Mouse (Mus musculus) lung, postnatal 25 days (tissue): ENCODE measurements around the gene Gtf3c5.

Experiments used
- DNase-seq: peaks from one replicate; pipeline ENCODE4 v3.0.0; 2022; ENCODE audit warnings: low spot score

Gtf3c5 gene

DNA sequence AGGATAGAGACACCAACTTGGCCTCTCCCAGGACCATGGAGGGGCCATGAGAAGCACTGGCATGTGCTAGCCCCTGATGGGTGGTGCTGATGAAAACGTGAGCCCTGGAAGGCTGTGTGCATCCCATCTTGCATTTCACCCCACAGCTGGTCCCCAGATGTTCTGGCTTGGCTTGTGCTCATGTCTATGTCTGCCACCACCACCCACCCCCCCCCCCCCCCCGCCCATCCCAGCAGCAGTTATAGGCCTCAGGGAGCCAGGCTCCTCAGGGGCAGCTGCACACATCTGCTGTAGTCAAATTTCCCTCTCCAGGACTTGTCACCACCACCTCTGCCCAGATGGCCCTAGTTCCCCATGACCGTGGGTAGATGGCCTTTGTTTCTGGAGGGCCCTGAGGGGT, 13.6 kb downstream of the Gtf3c5 start:
- no peak for DNase-seq

DNA sequence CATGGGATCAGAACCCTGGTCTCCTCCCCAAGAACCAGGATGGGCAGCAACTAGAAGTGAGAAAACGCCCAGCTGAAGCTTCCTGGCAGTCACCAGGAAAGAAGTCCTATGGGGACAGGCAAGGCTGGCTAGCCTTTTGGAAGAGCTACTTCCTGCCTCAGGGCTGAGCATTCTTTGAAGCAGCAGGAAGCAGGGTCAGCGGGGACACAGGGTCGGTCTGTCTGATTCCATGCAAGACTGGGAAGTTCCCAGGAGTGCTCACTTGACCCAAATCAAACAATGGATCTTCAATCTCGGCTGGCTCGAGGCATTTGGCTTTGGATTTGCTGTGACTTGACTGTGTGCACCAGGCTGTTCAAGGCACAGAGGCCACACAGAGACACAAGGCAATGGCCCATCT, 17.0 kb downstream of the Gtf3c5 start:
- no peak for DNase-seq

DNA sequence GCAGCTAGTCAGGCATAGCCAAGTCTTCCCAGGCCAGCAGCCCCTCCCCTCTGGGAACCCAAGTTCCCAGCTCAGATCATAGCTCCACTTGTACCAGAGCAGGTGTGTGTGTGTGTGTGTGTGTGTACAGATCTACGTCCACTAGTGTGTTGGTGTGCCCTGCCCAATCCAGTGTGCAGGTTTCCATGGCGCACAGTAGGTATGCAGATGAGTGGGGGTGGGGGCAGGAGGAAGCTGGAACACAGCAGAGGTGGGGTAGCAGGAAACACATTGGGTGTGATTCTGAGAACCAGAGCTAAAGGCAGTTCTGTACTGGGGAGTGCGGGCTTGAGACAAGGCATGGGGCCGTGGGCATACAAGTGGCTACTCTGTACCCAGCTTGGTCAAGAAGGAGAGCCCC, 19.2 kb downstream of the Gtf3c5 start:
- DNase-seq: no peak

DNA sequence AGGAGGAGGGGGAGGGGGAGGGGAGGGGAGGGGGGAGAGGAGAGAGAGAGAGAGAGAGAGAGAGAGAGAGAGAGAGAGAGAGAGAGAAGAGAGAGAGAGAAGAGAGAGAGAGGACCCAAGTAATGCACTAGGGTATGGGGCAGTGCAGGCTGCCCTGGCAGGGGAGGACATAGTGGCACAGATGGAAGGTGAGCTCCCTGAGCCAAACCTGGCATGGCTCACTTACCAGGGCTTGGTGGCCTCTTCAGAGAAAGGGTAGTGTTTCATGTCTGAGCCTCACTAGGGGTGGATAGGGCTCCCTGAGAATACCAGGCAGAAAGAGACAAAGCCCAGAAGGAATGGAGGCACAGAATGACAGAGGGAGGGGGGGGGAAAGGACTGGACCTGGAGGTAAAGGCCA, 19.7 kb downstream of the Gtf3c5 start:
- DNase-seq: no peak

DNA sequence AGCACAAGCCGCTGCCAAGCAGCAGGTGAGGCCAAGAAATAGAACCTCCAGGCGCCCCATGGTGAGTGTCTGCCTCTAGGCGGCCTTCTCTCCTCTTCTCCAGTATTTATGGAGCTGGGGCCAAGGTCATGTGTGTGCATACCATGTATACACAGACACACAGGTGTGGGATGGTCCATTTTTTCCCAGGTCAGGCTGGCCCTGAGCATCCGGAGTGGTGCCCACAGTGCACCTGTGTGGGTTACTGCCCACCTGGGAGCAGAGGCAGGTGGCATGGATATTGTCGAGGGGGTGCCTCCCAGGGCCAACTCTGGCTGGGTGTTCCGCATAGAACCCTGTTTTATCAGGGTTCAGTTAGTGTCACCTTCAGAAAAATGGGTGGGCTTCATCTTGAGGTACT, 20.2 kb downstream of the Gtf3c5 start, which contains the start of gene Cel:
Gene Cel (minus strand): TSS at position 101 of the 400 bp plus-strand sequence.
- no peak for DNase-seq

DNA sequence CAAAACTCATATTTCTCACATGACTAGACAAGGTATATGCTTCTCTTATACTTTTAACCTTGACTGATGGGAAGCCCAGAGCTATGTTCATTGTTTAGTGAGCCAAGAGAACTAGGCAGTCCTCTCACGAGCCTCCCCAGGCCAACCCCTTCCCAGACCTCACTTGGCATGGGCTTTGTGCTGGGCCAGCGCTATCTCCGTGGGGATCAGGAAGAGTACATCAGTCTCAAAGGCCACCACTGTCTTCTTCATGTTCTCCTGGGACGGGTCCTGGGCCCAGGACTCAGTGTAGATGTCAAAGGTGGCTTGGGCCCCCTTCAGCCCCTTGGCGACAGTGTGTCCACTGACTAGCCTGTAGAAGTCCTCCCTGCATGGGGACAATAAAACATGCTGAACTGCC, 26.1 kb downstream of the Gtf3c5 start:
- DNase-seq: no peak

DNA sequence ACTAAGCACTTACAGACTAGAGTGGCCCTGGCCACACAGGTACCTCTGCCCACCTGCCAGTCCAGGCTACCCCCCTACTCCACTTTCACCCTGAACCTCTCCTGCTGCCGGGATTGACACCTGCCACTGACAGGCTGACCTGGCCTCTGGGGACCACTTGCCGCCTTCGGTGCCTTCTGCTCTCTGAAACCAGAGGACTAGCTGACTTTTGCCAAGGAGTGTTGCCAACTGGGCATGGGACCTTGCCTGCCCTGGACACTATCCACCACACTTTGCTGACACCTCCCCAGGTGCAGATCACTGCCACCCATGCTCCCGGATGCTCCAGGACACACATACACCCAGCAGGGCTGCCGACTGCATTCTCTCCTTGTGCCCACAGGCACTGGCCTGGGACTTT, 31.2 kb downstream of the Gtf3c5 start:
- DNase-seq: no peak

DNA sequence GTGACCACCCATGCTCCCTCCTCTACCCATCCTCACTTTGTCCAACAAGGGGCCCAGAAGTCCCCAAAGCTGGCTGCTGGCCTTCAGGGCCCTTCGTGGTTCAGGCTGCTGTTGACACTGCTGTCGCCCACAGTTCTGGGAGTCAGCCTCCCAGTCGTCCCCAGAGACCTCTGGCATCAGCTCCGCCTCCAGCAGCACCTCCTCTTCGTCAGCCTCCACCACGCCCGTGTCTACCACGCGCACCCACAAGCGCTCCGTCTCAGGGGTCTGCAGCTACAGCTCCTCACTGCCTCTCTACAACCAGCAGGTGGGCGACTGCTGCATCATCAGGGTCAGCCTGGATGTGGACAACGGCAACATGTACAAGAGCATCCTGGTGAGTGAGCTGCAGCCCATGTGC, 34.4 kb downstream of the Gtf3c5 start:
- DNase-seq: no peak

DNA sequence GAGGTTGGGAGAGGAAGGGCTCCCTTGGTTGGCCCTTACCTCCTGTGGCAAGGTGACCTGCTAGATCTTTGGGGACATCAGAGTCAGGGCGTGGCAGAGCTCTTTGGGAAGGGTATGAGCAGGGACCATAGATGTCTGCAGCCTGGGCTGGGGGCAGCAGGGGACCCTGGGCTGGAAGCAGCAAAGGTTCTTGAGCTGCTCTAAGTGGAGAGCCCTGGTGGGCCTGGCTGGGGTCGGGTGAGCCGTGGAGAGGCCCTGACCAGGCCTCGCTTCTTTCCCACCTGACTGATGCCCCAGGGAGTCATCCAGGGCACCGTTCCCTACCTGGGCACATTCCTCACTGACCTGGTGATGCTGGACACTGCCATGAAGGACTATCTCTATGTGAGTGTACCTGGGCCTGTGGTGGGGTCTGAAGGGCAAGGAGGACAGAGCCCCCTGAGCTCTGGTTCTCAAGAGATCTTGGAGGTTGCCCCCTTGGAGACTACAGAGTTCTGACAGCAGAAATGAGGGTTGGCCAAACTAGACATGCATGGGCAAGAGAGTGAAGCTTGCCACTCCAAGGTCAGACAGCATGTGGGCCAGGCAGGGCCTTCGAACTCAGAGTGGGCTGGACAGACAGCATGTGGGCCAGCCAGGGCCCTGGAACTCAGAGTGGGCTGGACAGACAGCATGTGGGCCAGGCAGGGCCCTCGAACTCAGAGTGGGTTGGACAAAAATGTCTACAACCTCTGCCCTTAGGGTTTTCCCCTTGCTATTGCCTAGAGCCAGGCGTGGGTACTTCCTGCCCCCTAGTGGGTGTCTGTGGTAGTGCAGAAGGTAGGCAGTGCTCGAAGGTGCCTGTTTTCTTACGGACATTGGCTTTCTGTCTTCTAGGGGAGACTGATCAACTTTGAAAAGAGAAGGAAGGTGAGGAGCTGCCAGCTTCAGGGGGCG, 36.0 kb downstream of the Gtf3c5 start:
- peak; percentile 87 for DNase-seq

DNA sequence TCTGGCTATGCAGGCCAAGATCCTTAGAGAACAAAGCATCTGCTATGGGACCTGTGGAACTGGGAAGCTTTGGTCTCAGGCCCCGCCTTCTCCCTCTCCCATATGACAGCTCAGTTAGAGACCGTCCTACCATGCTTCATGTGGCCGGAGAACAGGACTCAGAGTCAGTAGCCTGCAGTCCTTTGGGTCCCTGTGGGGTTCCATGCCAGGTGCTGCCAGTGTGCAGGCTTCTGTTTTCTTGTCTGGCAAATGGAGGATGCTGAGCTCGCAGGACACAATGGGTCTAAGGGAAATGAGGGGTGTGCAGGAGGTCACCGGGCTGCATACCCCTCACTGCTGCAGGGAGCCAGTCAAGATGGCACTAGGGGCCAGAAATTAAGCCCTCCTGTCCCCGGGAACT, 37.0 kb downstream of the Gtf3c5 start:
- DNase-seq: no peak

DNA sequence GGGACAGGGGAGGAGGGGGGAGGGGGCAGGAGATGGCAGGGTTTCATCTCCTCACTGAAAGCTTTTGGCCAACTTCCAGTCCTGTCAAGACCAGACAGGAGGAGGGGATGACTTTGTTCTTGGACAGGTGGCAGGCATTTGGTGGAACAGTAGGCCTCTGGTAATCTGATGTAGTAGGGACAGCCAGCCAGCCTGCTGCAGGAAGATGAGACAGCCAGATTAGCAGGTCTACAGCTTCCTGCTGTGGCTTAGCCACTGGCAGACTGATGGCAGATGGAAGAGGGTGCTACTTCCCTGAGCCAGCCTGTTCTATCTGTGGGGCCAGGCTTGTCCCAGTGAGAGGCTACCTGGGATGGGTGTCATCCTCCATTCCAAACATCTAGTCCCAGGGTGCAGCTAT, 37.6 kb downstream of the Gtf3c5 start:
- DNase-seq: no peak

DNA sequence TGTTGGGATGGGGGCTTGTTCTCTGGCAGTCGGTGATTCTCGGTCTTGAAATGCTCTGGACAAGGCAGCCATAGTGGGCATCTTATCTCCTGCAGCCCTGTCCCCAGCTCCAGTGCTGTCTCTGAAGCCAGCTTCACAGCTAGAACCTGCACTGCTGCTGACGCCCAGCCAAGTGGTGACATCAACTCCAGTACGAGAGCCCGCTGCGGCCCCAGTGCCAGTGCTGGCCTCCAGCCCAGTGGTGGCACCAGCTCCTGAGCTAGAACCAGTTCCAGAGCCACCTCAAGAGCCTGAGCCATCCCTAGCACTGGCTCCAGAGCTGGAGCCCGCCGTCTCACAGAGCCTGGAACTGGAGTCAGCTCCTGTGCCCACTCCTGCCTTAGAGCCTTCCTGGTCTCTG, 39.7 kb downstream of the Gtf3c5 start:
- DNase-seq: no peak

DNA sequence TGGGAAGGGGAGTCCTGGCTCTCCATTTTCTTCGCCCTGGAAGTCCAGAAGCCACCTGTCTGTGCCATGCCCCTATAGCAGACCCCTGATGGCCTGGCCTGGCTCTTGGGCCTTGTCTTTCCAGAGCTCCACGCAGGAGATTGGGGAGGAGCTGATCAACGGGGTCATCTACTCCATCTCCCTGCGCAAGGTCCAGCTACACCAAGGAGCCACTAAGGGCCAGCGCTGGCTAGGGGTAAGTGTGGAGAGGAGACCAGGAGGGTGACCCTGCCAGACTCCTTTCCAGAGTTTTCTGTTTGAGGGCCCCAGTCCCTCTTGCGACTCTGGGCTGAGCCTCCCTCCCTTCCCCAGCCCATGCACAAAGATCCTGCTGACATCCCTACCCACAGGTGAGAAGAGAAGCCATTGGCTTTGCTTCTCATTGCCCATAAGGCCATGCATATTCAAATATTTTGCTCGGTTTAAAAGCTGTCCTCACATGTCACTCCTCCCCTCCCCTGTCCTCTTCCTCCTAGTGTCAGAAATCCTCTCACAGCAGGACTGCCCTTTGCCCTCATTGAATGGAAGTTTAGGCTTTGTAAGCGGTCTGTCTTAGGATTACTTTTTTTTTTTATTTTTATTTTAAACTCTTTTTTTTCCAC, 42.8 kb downstream of the Gtf3c5 start:
- no peak for DNase-seq

DNA sequence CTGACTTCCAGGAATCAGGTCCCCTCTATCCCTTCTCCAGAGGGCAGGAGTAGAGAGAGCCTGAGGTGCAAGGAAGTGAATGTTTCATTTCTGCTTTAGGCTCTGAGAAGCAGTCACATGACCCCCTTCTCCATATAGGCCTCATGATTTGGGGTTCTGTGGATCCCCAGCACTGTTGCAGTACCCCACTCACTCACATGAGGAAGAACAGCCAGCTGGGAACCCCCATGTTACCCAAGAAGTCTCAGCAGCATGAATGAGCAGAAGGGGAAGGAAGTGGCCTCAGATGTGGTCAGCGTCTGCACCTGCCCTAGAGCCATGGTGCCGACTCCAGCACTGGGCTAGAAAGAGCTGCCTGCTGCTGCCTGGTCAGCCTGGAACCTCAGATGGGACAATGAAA, 43.6 kb downstream of the Gtf3c5 start:
- DNase-seq: peak; percentile 69

DNA sequence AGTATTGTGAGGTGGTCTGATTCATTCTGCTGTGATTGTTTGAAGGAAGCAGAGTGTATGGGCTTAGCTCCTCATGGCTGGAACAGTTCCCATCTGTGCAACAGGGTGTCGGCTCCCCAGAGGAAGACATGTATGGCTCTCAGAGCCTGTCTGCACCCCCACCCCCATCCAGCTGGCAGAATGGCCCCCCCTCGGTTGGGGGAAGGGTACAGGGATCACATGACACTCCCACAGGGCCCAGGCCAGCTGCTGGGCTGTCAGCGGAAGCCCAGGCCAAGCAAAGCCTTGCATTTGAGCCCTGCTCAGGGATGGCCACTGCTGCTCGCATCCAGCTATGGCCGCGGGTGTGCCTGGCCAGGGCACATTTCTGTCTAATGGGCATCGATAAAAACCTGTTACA, 44.3 kb downstream of the Gtf3c5 start:
- peak; percentile 67 for DNase-seq

DNA sequence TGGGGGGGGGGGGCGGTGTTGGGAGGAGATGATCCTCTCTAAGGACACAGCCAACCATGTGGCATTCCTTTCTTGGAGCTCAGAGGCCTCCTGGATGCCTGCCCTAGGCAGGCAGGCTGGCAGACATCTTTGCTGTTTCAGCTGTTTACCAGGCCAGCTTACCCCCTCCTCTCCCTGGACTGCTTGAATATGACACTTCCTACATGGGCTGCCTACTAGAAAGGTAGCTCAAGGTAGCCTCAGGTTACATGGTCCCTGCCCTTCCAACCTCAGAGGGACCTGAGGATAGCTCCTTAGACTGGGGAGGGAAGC, 44.8 kb downstream of the Gtf3c5 start:
- DNase-seq: no peak

DNA sequence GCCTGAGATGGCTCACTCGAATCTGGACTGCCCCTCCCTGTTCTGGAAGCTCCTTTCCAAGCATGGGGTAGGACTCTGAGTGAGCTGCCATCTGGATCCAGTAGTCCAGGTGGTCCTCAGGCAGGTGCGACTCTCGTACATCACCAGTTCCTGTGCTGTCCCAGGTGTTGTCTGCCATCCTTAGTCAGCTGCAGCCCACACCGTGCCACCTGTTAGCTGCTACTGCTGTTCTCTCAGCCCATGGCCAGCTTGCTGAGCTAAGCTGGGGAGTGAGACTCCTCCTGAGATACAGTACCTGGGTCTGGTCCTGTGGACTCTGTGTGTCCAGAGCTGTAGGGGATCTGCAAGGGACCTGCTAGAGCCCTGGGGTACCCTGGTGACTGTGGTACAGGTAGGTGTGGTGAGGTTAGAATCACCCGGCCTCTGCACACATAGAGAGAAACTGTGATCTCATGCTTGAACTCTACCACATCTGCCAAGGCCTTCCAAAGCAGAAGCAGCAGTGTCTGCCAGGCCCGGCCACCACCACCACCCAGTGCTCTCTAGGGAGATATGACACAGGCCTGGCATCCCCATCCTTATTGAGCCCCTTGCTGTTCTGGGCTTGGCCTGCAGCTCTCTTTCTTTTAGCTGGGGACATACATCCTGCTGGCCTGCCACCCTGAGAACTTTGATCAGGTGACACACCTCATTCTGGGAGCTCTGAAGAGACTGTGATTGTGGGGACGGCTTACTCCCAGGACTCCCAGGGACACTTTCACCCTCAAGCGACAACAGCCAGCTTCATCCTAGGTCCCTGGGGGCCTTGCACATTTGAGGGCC, 45.3 kb downstream of the Gtf3c5 start:
- no peak for DNase-seq

DNA sequence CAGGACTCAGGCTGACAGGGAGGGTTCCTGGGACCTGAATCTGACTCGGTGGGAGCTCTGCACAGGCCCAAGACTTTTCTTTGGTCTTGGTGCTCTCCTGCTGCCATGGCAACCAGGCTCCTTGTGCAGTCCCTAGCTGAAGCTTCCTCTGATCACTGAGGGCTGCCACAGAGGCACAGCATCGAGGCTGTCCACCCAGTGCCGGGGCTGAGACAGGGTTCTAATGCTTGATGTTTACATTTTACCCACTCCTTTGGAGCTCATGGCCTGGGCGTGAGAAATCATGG, 46.0 kb downstream of the Gtf3c5 start:
- no peak for DNase-seq

DNA sequence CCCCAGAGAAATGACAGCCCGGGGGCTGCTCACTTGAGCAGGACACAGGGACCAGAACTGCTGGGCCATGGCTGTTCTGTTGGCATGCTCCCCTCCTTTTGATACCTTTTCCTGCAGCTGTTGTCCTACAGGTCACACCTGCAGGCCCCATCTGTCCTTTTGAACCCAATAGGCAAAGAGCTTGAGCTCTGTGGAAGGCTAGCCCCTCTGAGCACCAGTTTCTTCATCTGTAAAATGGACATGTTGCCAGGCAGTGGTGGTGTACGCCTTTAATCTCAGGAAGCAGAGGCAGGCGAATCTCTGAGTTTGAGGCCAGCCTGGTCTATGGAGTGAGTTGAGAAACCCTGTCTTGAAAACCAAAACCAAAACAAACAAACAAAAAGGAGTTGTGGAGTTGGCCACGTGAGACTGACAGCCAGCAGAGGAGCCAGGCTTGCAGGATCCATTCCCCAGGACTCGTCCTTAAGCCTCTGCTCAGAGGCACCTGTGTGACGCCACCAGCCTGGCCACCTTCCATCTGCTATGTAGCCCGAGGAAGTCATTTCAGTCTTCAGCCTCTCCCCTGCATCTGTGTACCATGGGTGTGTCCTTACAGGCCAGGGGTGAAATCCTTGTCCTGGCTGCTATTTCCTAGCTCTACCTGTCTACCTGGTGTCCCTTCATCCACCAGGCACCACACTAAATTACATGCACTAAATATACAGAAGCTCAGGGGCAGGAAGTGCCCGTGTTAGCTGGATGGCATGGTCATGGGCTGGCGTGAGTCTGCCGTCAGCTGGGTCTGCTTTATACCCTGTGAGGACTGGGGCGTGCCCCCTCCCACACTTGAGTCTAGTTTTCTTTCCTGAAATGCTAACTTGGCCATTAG, 46.6 kb downstream of the Gtf3c5 start:
- DNase-seq: no peak

DNA sequence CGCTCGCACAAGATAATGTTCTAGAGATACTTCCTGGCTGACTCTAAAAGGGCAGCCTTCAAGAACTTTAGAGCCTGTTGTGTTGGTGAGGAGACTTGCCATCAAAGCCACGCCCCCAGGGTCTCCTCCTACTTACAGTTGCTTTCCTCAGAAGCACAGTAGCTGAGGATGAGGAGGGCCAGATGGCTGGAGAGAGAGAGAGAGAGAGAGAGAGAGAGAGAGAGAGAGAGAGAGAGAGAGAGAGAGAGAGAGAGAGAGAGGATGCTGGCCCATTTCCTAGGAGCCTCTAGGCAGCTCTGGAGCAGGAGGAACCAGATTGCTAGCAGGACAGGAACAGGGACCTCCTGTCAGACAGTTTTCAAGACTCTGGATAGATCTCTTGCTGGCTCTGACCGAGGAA, 47.4 kb downstream of the Gtf3c5 start:
- DNase-seq: no peak

DNA sequence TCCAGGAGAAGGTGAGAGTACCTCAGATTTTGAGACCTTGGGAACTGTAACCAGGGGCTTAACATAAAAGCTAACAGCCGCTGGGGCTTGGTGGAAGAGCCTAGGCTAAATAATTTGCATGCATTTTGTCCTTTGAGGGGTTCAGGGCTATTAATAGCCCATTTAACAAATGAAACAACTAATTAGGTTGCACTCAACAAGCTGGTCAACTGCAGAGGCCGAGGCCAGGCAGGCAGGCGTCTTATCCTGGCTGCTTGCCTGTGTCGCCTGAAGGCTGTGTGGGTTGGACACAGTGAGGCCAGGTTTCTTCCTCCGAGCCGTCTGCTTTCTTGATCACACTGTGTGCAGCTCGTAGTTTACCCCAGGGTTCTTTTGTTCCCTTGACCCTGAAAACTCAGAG, 47.9 kb downstream of the Gtf3c5 start:
- DNase-seq: no peak

DNA sequence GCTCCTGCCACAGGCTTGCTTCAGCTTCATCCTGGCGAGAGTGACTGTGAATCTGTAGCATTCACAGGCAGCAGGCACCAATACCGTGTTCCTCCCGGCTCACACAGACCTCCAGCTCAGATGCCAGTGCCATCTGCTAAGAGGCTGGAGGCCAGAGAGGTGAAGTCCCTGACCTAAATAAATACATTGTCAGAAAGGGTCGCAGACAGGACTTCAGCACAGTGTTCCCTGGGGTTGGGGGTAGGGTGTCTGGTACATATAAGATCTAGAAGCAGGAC, 48.3 kb downstream of the Gtf3c5 start:
- DNase-seq: no peak
